Mouse (Mus musculus) large intestine, adult 2 months (tissue): Measurements from ENCODE around the gene Adam33. TPM values are rescaled to one million over a fixed set of nuclear protein-coding genes. Genes with fewer than 3 reads are reported as not detected.
"Not testable (repeated sequence)": the region's sequence is repeated elsewhere in the genome, so short reads cannot be mapped to it uniquely, and the experiment has no call there.

Source experiments
- DNase-seq: peaks from one replicate; pipeline ENCODE4 v3.0.0-alpha.2; 2012; ENCODE audit warnings: low read depth, low spot score
- WGBS: fragments of 180-500 bp; shearing (Covaris S2); methylation state at CpG from one replicate; pipeline ENCODE4 v1.1.7; 2018; 5-methylcytosine and 5-hydroxymethylcytosine counted together
- polyA plus RNA-seq: library from polyadenylated mRNA; depleted of rRNA; stranded (reverse); fragments of >200 nt; gene quantifications from 2 replicates; pipeline ENCODE4 v1.2.3, GENCODE M21; 2012; rRNA removed

The Adam33 gene
- polyA plus RNA-seq, 1 experiment = 16.3 TPM

DNA sequence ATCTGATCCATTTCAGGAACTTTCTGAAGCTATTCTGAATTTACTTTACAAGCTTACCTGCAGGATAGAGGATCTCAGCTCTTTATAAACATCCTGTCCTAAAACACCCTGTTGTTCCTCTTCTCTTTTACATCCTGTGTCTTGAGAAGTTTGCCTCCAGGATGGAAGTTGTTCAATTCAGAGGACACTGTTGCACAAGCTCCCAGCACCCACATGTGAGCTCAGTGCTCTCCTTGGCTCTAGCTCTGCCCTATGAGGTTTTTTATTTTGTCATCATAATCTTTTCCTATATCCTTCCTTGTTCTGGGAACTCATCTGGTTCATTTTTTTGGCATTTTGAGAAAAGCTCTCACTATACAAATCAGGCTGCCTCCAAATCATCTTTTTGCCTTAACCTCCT lies 26.9 kb downstream of the Adam33 start:
- DNase-seq = no peak

- DNase-seq = no peak
- 90% methylated on average over 2 of the region's 2 CpGs for WGBS
Observed at GRCm38 (mm10) chr2:131036343-131036742, 27.3 kb downstream of the Adam33 start.

DNA sequence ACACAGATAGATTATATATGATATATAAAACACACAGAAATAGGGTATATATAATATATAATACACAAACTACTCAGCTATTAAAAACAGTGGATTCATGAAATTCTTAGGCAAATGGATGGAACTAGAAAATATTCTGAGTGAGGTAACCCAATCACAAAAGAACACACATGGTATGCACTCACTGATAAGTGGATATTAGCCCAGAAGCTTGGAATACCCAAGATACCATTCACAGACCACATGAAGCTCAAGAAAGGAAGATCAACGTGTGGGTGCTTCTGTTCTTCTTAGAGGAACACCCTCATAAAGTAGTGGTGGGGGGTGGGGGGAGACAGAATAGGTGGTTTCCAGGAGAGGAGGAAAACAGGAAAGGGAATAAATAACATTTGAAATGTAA lies 32.2 kb downstream of the Adam33 start:
- DNase-seq = not testable (repeated sequence)
- 54% methylated on average over 1 of the region's 1 CpGs for WGBS

DNA sequence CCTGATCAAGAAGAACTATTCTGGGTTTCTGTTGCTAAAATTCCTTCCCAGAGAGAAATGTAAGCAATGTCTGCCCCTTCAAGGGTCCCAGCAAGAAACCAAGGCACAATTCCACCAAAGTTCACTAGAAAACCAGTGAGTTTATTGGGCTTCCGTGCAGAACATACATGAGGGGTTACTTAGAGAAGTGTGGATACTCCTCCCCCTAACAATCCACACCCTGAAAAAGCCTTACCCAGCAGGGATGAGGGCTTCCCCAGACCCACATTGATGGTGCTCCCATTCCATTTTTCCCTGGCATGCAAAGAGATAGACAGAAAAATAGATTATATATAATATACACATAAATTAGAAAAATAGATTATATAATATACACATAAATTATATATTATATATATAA lies 32.6 kb downstream of the Adam33 start:
- WGBS = 84% methylated on average over 1 of the region's 1 CpGs
- no peak for DNase-seq

DNA sequence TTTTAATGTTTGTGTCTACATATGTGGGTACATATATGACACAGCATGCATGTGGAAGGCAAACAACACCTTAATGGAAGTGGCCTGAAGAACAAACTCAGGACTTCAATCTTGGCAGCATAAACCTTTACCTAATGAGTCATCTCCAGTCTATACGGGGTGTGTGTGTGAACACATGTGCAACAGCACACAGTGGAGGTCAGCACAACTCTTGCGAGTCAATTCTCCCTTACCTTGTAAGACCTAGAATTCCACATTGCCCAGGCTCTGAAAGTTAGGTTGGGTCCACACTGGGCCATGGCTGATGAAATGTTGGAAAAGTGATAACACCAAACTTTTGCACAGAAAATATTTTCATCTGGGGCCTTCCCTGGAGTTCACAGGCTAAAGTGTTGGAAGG lies 33.1 kb downstream of the Adam33 start:
- 52% methylated on average over 2 of the region's 2 CpGs for WGBS
- DNase-seq = no peak

GRCm38 (mm10) chr2:131029065-131029935 lies 34.3 kb downstream of the Adam33 start:
- WGBS = 40% methylated on average over 9 of the region's 9 CpGs
- DNase-seq = no peak

- DNase-seq = no peak
- 92% methylated on average over 3 of the region's 3 CpGs for WGBS
Observed at GRCm38 (mm10) chr2:131026941-131027340, 36.7 kb downstream of the Adam33 start.

GRCm38 (mm10) chr2:131025230-131025629 lies 38.4 kb downstream of the Adam33 start:
- 85% methylated on average over 2 of the region's 2 CpGs for WGBS
- no peak for DNase-seq

- peak; percentile 31 for DNase-seq
- WGBS = 33% methylated on average over 1 of the region's 1 CpGs
Observed at GRCm38 (mm10) chr2:131010566-131010965, 53.0 kb downstream of the Adam33 start.

- 92% methylated on average over 2 of the region's 2 CpGs for WGBS
- DNase-seq = no peak
Observed at GRCm38 (mm10) chr2:131009123-131009522, 54.5 kb downstream of the Adam33 start.

Other genes with a start within 250 kb of the Adam33 start
- 12.4 and 23.1 TPM in 2 replicates for gene 4930402H24Rik, start 157.4 kb downstream of the Adam33 start, polyA plus RNA-seq
- 4.6 and 8.6 TPM in 2 replicates for gene Atrn, start 157.3 kb downstream of the Adam33 start, polyA plus RNA-seq
- gene Gfra4, start 20.7 kb downstream of the Adam33 start, polyA plus RNA-seq = 13.6 and 15.4 TPM in 2 replicates
- gene Siglec1, start 23.0 kb upstream of the Adam33 start, polyA plus RNA-seq = 1.2 and 3.0 TPM in 2 replicates
- gene Hspa12b, start 63.5 kb upstream of the Adam33 start, polyA plus RNA-seq = 2.0 and 3.2 TPM in 2 replicates
- not detected in 2 replicates for gene Gm11037, start 69.7 kb upstream of the Adam33 start, polyA plus RNA-seq
- 59.4 and 63.8 TPM in 2 replicates for gene 1700037H04Rik, start 96.3 kb upstream of the Adam33 start, polyA plus RNA-seq
- 48.3 and 64.6 TPM in 2 replicates for gene Cenpb, start 116.3 kb upstream of the Adam33 start, polyA plus RNA-seq
- 35.6 and 37.3 TPM in 2 replicates for gene Cdc25b, start 123.1 kb upstream of the Adam33 start, polyA plus RNA-seq
- 7.6 and 9.2 TPM in 2 replicates for gene Spef1, start 123.5 kb upstream of the Adam33 start, polyA plus RNA-seq
- 66.7 and 70.3 TPM in 2 replicates for gene Ap5s1, start 143.3 kb upstream of the Adam33 start, polyA plus RNA-seq
- 66.1 and 99.3 TPM in 2 replicates for gene Mavs, start 170.2 kb upstream of the Adam33 start, polyA plus RNA-seq
- gene Pank2, start 198.7 kb upstream of the Adam33 start, polyA plus RNA-seq = 16.7 and 17.4 TPM in 2 replicates